Mouse (Mus musculus): ENCODE data around the gene Ate1.

- no peak for TF ChIP-seq HCFC1 (IDR thresholded peaks at IDR 0.05; ENCODE audit: borderline replicate concordance, insufficient read depth, low read length)
- no peak for TF ChIP-seq ZNF384 (IDR thresholded peaks at IDR 0.05; ENCODE audit: low read depth, low read length)
- no peak for TF ChIP-seq ZC3H11A (IDR thresholded peaks at IDR 0.05; ENCODE audit: borderline replicate concordance, low read depth, low read length)
- no peak for TF ChIP-seq CHD2 (IDR thresholded peaks at IDR 0.05; ENCODE audit: low read depth, low read length)
- TF ChIP-seq MAFK (IDR thresholded peaks at IDR 0.05; ENCODE audit: insufficient read depth, low read depth, low read length) = no peak
These were observed 3.3 kb upstream of the Ate1 start for GRCm38 (mm10) chr7:130523451-130523850.

Data from ES-E14 (cell line).